Mouse (Mus musculus): Measurements from ENCODE around the gene Rgs6.

The Rgs6 gene

DNA sequence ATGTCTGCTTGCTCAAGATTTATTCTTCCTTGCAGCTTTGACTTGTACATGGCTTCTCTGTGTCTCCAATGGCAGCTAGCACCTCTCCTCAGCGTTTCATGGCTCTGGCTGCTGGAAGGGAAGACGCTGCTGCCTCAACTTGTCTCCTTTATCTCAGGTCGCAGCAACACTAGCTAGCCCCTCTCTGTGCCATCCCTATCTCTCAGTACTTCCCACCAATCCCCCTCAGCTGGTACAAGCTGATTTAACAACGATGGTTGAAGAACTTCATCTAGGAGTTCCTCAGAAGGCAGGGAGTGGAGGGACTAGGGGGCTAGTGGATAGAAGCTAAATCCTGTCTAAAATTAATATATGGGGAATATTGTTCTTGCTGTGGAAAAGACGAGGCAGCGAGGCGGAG is 503.9 kb downstream of the Rgs6 start:
- CTCF ChIA-PET, result no interaction called here

DNA sequence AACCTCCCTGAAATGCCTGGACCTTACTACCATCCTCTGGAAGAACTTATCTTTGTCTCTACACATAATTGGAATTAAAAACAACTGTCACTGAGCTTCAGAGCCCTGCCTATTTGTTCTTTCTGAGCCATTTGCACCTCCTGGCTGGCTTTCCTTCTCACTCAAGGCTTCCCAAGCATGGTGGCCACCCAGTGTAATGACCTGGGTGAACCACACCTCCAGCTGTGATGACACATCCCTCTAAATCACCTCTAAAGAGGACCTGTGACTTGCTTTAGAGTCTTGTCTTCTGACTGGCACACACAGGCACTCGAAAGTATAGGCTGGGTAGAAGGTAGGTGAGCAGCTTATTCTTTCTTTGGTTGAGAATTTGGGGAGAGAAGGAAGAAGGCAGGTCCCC is 509.7 kb downstream of the Rgs6 start:
- CTCF ChIA-PET, result no interaction called here

DNA sequence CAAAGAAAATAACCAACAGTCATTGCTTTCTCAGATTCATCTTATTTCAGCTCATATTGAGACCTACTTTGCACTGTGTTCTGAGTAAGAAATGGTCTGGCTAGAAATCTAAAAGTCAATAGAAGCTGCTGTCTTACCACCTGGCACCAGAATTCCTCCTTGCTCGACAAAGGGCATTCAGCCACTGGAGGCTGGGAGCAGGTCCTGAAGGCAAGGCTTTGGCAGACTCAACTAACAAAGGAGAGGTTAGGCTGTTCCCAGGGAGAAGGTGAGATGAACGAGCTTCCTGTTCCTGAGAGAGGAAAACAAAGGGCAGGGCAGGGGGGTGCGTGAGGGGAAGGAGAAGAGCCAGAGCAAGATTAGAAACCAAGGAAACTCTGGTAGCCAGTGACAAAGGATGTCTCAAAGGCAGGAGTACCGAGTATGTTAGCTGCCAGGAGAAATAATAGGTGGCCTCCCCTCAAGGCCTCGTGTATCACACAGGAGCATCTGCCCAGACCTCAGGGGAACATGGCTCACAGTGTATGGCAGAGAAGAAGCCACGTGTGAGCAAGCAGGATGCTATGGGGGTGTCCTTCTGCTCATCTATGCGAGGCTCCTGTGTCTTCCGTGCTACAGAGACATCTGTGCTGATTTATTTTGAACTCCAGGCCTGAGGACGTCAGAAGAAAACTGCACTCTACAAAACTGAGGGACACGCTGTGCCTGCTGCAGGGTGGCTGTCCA is 510.7 kb downstream of the Rgs6 start:
- CTCF ChIA-PET, result no interaction called here

DNA sequence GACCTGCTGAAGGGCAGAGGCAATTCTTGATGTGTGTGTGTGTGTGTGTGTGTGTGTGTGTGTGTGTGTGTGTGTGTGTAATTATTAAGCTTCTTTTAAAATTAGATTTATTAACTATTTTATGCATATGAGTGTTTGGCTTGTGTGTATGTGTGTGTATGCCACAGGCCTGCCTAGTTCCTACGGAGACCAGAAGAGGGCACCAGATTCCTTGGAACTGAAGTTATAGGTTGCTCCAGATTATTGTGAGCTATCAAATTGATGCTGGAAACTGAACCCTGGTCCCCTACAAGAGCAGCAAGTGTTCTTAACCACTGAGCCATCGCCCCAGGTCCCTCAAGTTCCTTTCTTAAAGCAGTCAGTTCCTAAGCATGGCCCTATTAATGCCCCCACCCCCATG is 511.8 kb downstream of the Rgs6 start:
- CTCF ChIA-PET, result no interaction called here

DNA sequence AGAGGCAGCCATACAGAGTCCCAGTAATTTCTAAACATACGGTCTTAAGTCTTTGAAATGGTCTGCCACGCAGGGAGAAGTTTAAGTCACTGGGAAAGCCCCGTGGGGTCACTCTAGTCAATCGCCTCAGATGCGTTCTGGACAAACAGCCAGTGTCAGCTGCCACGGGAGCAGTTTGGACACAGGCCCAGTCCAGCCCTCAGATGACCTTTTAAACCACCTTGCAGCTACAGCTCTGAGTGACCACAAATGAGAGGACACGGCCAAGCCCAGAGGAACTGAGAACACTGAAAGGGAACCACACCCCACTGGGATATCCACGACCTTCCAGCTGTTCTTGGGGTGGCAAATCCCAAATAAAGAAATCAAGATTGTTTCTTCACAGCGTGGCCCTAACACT is 512.3 kb downstream of the Rgs6 start:
- CTCF ChIA-PET, result no interaction called here

DNA sequence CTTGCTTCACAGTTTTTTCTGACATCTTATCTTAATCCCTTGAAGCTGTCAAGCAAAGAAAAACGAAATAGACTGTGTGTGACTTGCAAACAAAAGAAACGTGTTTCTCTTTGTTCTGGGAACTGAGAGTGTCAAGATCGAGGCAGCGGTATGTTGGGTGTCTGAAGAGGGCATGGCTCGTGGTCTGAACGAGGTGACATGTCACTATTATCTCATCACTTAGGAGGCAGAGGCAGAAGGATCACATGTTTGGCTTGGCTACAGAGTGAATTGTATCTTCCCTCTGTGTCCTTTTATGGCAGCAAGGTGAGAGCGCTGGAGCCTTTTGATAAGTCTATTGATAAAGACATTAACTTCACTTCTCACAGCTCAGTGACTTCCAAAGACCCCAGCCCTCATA is 512.8 kb downstream of the Rgs6 start:
- CTCF ChIA-PET, result no interaction called here

DNA sequence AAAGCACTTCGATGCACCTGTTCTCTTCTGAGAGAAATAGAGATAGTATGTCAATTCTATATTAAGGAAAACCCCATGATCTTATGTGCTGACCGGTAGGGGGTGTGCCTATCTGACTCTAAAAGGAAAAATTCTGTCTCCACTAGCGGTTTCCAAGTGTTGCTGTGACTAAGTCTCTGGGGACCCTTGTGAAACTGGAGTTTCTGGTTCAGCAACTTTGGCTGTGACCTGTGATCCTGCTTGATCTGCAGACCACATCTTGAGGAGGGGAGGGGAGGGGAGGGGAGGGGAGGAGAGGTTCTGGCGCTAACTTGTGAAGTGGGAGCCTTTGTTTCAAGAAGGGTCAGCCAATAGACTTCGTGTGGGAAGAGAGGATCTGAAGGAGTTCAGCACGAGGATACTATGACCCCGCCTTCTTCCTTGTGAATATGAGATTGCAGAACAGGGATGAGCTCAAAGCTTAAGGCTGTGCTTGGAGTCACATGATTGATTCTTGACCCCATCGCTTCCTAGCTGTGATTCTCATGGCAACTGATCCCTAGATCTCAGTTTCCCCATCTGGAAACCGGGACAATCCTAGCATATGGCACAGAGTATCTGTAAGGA is 517.5 kb downstream of the Rgs6 start:
- CTCF ChIA-PET, result no interaction called here

DNA sequence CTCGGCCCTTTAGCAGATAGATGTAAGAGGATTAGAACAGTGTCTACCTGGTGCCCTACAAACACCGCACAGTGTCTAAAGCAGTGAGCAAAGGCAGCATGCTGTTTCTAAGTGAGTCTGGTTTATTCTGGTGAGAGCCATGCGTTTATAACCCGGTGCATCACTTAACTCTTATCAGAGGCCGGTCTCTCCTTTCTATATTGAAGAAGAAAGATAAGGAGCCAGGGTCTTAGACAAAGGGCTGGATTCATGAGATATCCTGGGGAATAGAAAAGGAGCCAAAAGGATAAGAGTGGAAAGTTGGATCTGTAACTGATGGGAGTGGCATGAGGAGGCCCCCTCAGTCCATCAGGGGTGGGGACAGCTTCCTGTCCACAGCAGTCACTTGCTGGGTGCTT is 518.0 kb downstream of the Rgs6 start:
- CTCF ChIA-PET, result no interaction called here

DNA sequence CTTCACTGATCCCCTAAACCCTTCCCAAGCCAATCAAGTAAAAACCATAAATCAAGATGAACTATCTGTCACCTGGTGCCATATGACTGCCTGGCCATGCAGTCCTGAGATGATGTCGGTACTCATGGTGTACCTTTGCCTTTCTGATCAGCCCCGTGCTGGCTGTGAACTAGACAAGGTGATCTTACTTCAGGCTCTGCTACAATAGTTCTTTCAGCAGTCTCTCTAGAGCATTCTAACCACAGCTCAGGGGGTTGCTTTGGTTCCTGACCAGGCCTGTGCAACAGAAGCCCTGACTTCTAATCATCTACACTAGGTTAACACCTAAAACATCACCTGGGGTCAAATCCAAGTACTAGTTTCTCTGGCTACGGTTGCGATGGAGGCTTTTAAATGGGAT is 521.4 kb downstream of the Rgs6 start:
- CTCF ChIA-PET, result interaction anchor here (0.6 kb wide), 1 partner anchor 19 kb away, joined by 3 read pairs; no protein-coding TSS in a partner anchor

DNA sequence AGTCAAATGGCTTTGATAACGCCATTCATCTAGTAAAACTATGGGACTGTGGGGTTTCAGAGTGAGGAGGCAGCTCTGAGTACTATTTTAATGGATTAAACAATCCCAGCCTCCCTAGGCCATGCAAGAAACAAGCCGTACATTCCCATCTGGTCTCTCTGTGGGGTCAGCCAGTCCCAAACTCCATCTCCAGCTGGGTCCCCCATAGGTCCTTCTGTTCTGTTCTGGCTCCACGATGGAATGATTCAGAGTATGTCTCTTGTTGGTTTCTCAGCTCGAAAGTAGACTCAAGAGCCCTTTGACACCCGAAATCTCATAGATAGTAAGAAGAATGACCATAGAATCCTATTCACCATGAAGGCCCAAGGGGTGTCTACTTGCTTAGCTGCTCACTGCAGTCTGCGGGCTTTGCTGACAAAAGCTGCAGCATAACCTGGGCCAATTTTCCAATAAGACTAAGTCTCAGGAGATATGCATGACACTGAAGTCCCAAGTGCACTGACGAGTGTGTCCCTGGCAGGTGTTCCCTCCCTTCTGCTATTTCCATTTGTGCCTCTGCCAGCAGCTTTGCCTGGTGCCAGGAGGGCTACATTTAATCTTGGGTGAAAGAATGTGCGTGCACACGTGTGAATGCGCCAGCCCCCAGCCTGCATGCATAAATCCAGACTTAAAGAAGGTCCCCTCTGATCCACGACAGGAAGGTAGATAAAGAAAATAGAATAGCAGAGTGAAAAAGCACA is 522.0 kb downstream of the Rgs6 start:
- CTCF ChIA-PET, result interaction anchor here (0.6 kb wide), 1 partner anchor 19 kb away, joined by 3 read pairs; no protein-coding TSS in a partner anchor

DNA sequence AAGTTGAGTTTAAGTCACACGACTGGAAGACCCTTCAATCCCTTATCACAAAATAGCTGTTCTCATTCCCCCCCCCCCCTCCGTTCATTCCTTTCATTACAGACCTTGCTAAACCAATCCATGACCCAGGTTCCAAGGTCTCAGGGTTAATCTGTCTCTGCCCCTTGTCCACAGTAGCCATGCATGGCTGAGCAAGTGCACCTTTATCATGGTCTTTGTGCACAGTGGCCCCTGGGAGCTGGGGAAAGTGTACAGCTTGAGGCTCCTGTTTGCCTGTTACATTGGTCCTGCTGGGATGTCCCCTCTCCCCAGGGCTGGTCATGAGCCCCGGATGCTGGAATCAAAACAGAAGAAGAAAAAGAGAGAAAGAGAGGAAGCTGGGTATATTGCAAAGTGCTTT is 522.6 kb downstream of the Rgs6 start:
- CTCF ChIA-PET, result no interaction called here

DNA sequence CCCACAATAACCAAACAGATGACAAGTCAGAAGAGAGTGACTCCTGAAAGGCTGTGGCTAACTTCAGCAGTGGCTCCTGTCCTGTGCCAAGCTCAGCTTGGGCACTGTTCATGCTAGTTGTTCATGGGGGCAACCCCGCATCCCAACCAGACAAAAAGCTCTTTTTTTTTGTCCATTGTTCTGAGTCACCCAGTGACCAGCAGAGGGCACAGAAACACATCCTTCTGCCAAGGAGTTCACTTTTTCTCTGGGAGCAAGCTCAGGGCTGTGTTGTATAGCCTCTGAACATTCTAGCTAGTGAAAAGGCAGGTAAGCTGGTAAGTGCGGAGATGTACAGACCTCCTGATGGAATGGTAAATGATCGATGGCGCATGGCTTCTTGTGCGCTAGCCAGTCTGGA is 524.2 kb downstream of the Rgs6 start:
- CTCF ChIA-PET, result no interaction called here

DNA sequence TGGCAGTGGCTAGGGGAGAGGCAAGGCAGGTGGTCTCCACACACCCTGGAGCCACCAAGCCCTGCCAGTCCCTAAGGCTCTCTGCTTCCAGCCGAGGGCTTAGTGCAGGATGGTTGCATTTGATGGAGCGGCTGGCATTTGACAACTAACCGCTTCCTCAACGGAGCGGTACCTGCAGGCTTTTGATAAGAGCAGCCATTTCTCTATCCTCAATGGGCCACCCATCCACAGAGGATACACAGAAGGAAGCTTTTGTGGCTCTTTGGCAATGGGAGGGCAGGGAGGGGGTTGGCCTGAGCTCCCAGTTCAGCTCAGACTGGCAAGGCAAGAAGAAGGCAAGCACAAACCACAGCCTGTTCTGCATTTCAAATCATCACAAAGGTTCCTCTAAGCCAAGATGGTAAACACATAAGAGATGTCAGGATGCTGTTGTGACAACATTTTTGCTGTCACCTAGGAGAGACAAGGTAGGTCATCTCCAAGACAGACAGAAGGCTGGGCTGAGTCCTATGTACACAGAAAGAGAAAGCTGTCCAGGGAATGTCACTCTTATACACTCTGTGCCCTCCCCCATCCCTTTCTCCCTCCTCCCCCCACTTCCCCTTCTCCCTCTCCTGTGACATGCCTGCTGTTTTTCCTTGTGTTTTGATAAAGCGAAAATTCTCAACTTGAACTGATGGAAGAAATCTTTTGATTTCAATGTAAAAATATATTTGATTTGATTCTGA is 525.0 kb downstream of the Rgs6 start:
- CTCF ChIA-PET, result no interaction called here

DNA sequence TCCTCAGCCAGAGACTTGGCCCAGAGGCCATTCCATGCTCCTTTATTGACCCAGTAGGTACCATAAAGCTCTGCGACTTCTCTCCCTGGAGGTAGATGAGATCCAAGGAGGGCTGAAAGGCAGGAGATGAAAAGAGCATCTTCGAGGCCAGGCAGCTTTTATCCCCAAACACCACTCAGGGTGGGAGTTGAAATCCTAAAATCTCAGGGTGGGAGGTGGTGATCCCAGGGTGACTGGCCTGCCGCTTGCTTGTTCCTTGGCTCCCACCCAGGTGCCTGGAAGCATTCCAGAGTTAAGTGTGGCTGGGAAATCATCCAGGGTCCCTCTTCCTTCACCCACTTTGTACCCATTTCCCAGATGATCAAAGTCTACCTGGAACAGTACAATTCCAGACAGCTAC is 525.9 kb downstream of the Rgs6 start:
- CTCF ChIA-PET, result interaction anchor here (0.8 kb wide), 1 partner anchor 387 kb away, joined by 17 read pairs; no protein-coding TSS in a partner anchor

DNA sequence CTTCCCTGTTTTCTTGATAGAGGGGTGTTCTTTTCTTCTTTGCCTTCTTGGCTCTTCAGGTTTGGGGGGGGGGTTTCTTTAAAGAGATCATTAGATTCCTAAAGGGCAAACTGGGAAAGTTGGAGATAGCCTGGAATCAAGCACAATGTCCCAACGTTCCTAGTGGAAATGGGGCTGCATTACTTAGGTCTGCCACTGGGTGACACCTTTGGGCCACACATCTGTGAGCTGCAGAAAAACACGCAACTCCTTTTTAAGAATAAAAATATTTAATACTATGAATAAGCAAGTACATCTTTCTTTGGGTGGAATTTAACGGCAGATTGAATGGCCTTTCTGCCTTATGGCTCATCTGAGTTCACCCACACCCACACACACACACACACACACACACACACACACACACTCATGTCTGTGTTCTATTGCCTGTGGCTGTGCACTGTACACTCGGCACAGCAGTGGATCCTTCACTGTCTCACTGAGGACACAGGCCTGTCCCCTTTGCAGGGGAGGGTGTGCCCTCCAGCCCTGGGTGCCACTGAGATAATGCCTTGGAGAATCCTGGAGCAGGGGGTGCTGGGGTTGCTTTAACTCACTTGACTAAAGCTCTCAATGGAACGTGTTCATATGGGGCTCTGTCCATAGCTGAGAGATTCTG is 526.4 kb downstream of the Rgs6 start:
- CTCF ChIA-PET, result interaction anchor here (0.8 kb wide), 1 partner anchor 387 kb away, joined by 17 read pairs; no protein-coding TSS in a partner anchor

DNA sequence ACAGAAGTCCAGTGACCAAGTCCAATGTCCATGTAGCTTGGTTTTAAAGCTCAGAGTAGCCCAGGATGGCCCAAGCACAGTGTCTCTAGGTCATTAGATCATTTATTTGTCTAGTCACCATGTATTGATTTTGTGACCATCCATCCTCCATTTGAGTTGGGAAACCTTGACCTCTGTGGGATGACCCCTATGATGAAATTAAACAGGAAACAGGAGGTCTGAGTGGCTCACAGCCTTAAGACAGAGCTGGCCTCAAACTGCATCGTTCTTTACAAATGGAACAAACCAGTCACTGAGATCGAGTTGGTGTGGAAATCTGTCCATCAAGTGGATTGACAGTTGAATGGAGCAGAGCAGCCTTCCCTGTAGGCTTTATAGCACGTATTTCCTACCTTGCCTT is 536.0 kb downstream of the Rgs6 start:
- CTCF ChIA-PET, result no interaction called here

DNA sequence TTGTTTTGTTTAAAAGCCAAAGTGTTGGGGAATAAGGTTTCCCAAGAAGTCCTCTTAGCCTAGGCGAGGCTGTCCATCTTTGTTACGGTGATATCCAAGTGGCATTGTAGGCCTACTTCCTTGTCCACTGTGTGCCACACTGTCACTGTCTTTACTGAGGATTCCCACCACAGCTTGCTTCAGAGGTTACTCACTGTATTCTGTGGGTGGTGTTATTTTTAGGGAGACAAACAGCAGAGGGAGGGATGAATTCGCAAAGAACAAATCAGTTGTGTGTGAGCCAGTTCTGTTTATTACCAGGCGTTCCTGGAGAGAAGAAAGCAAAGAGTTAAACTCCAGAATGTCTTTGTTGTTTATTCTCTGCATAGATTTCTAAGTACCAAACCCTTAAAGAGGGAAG is 537.2 kb downstream of the Rgs6 start:
- CTCF ChIA-PET, result no interaction called here

DNA sequence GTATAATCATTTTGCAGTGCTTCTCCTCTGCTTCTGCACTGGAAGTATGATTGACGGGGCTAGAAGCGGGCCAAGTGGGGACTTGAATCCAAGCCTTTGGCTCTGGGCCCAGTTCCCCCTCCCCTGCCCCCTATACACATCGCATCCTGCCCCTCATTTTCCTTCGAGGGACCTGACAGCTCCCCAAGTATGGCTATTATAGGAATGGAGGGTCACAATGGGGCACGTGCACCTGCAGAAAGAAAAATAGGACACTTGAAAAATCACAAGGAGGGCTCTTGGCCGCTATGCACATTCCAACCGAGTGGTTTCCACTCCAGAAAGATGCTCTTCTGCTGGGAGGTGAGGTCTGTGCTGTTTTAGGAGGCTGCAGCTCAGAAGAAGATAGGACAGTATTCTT is 538.8 kb downstream of the Rgs6 start:
- CTCF ChIA-PET, result no interaction called here

DNA sequence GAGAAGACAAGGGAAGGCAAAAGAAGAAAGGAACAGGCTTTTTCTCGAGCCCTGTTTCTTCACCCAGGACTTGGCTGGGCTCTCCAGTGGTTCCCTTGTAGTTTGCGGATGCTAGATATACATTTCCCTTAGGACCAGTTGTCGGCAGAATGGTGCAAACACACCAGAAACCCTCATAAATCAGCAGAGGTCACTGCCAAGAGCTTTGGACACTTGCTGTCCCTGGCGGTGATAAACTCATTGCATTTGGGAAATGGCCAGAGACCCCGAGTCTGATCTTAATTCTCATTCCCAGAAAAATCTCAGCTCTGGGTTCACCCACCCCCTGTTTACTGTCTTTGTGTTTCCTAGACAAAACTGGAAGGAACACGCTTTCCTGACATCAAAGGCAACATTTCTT is 539.9 kb downstream of the Rgs6 start:
- CTCF ChIA-PET, result no interaction called here

DNA sequence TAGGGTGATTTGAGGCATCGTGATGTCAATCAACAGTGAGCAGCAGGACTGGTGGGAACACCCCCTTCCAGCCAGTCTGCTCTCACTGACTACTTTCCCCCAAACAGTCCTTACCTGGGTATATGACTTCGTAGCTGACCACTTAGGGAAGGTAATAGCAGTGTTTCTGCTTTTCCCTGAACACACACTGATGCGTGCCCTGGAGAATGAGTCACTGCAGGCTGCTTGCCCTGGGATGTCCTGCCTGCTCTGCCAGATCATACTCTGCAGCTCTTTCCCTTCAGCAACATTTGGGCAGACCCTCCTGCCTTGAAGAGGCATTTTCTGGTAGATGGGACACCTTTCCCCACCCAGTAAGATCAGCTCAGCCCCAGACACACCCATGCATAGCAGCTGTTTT is 540.5 kb downstream of the Rgs6 start:
- CTCF ChIA-PET, result interaction anchor here (0.7 kb wide), 1 partner anchor 19 kb away, joined by 3 read pairs; no protein-coding TSS in a partner anchor

DNA sequence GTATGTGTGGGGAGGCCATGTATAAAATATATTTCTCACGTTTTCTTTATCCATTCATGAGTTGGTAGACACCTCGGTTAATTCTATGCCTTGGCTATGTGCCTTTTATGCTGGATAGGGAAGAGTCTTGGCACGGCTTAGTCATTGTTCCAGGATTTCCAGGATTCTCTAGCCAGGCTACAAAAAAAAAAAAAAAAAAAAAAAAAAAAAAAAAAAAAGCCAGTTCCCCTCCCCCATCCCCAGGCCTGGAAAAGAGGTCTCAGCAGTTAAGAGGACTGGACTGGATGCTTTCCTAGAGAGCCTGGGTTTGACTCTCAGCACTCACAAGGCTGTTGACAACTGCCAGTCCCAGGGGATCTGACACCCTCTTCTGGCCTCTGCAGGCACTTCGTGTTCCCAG is 543.3 kb downstream of the Rgs6 start:
- CTCF ChIA-PET, result no interaction called here

DNA sequence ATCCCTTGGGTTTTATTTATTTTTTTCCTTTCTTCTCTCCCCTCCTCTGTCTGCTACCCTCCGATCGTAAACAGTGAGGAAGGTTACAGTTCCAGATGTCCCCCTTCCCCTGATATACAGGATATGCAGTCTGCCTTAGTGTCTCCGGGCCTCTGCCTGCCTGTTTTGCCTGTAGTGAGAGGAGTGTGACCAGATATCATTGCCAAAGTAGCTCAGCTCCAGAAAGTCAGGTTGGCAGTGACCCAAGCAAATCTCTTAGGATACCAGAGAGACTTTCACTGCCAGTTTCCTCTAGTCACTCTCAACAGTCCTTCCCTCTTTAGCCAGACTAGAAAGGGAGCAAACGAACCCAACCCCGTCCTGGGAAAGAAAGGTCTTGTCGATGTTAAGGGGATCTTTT is 545.7 kb downstream of the Rgs6 start:
- CTCF ChIA-PET, result no interaction called here

Data from spleen, embryonic (tissue).